Mouse (Mus musculus) liver, embryonic 11.5 days (tissue): ENCODE results near the gene Ckmt2. TPM values are rescaled to one million over a fixed set of nuclear protein-coding genes. Genes with fewer than 3 reads are reported as not detected.

ENCODE experiments used
- ATAC-seq: fragments of 200-750 bp; cut with Nextera tagmentation; replicated peaks from 2 replicates; pipeline ENCODE4 v1.8.0; 2017; ENCODE audit warnings: moderate number of reproducible peaks, mild to moderate bottlenecking, moderate TSS enrichment, moderate library complexity; ENCODE audit not compliant: low FRiP score
- DNase-seq: peaks from one replicate; pipeline ENCODE4 v3.0.0-alpha.2; 2017; ENCODE audit warnings: low spot score
- H3K27ac ChIP-seq: fragments of 300-500 bp; sonication (generic); 2 replicates; pipeline ENCODE4 v1.5.1; 2014; ENCODE audit warnings: mild to moderate bottlenecking, low read depth, low read length, control low read depth
- H3K27me3 ChIP-seq: fragments of 300-500 bp; sonication (generic); replicated peaks from 2 replicates; pipeline ENCODE4 v1.6.1; 2014; ENCODE audit warnings: low read length, mixed read lengths; ENCODE audit not compliant: control insufficient read depth, insufficient read depth
- H3K36me3 ChIP-seq: fragments of 300-500 bp; sonication (generic); 2 replicates; pipeline ENCODE4 v1.6.1; 2014; ENCODE audit warnings: mild to moderate bottlenecking, low read length, moderate library complexity, mixed read lengths; ENCODE audit not compliant: control insufficient read depth, insufficient read depth
- H3K4me1 ChIP-seq: fragments of 300-500 bp; sonication (generic); replicated peaks from 2 replicates; pipeline ENCODE4 v1.6.1; 2014; ENCODE audit warnings: low read length, mixed read lengths; ENCODE audit not compliant: control insufficient read depth, insufficient read depth
- H3K4me2 ChIP-seq: fragments of 300-500 bp; sonication (generic); 2 replicates; pipeline ENCODE4 v1.6.1; 2014; ENCODE audit warnings: mild to moderate bottlenecking, control low read depth, moderate library complexity
- H3K4me3 ChIP-seq: fragments of 300-500 bp; sonication (generic); 2 replicates; pipeline ENCODE4 v1.5.1; 2014; ENCODE audit warnings: low read depth, low read length, control low read depth
- H3K9ac ChIP-seq: fragments of 300-500 bp; sonication (generic); 2 replicates; pipeline ENCODE4 v1.6.1; 2014; ENCODE audit warnings: low read depth, low read length, control low read depth
- H3K9me3 ChIP-seq: fragments of 300-500 bp; sonication (generic); 2 replicates; pipeline ENCODE4 v1.6.1; 2016; ENCODE audit warnings: low read length, inconsistent platforms, mixed read lengths; ENCODE audit not compliant: control insufficient read depth
- WGBS: fragments of 180-500 bp; shearing (Covaris S2); extraction: QIAGEN DNeasy Blood & Tissue Kit; methylation state at CpG from one replicate; pipeline ENCODE4 v1.1.7; 2014; 5-methylcytosine and 5-hydroxymethylcytosine counted together
- polyA plus RNA-seq: library from polyadenylated mRNA; unstranded; fragments of >200 nt; fragmentation: Nextera tagmentation; extraction: Ambion mirVana; gene quantifications from 2 replicates; pipeline ENCODE4 v1.2.1, GENCODE M21; 2014

The Ckmt2 gene
- polyA plus RNA-seq, 1 experiment from 2014 or later, result not detected

GRCm38 (mm10) chr13:91908202-91908980 is 31.7 kb upstream of the Ckmt2 start:
- no peak overlapping the region for H3K4me2 ChIP-seq
- no peaks in the 10 kb centered on the region for H3K27me3 ChIP-seq
- DNase-seq (peak; percentile 38), ATAC-seq (peak; percentile 66; the same call in 1 of the 2 replicates)
- H3K27ac ChIP-seq, result no peak overlapping the region
- H3K9ac ChIP-seq, result no peak overlapping the region
- no peaks in the 10 kb centered on the region for H3K4me1 ChIP-seq
- WGBS, result 43% methylated on average over 10 of the region's 10 CpGs
- no peaks in the 10 kb centered on the region for H3K36me3 ChIP-seq
- H3K9me3 ChIP-seq, result no peaks in the 10 kb centered on the region
- no peak overlapping the region for H3K4me3 ChIP-seq

- Histone ChIP-seq H3K4me1 (no peaks in the 10 kb centered on the region), H3K27me3 (no peaks in the 10 kb centered on the region), H3K4me2 (no peak overlapping the region), H3K36me3 (no peaks in the 10 kb centered on the region), H3K27ac (no peak overlapping the region), H3K9ac (no peak overlapping the region), H3K9me3 (no peaks in the 10 kb centered on the region), H3K4me3 (no peak overlapping the region)
- 78% methylated on average over 3 of the region's 3 CpGs for WGBS
- no peak for ATAC-seq
- no peak for DNase-seq
Measured at GRCm38 (mm10) chr13:91906338-91906737, 29.7 kb upstream of the Ckmt2 start.

GRCm38 (mm10) chr13:91896476-91896875 is 19.8 kb upstream of the Ckmt2 start:
- H3K27ac ChIP-seq, result no peak overlapping the region
- no peak overlapping the region for H3K4me3 ChIP-seq
- H3K9ac ChIP-seq, result no peak overlapping the region
- no peaks in the 10 kb centered on the region for H3K9me3 ChIP-seq
- DNase-seq, result no peak
- ATAC-seq, result no peak
- no peaks in the 10 kb centered on the region for H3K36me3 ChIP-seq
- H3K4me2 ChIP-seq, result no peak overlapping the region
- 37% methylated on average over 1 of the region's 1 CpGs for WGBS
- no peaks in the 10 kb centered on the region for H3K4me1 ChIP-seq
- no peaks in the 10 kb centered on the region for H3K27me3 ChIP-seq

- no peak overlapping the region for H3K4me3 ChIP-seq
- no peaks in the 10 kb centered on the region for H3K9me3 ChIP-seq
- no peak overlapping the region for H3K27ac ChIP-seq
- 73% methylated on average over 6 of the region's 6 CpGs for WGBS
- no peak overlapping the region for H3K9ac ChIP-seq
- H3K36me3 ChIP-seq, result no peaks in the 10 kb centered on the region
- ATAC-seq (no peak), DNase-seq (no peak)
- no peak overlapping the region for H3K4me2 ChIP-seq
- H3K27me3 ChIP-seq, result no peaks in the 10 kb centered on the region
- H3K4me1 ChIP-seq, result no peaks in the 10 kb centered on the region
Measured at GRCm38 (mm10) chr13:91893132-91893531, 16.4 kb upstream of the Ckmt2 start.

GRCm38 (mm10) chr13:91890031-91890619 is 13.4 kb upstream of the Ckmt2 start:
- H3K27me3 ChIP-seq, result no peaks in the 10 kb centered on the region
- H3K4me1 ChIP-seq, result no peaks in the 10 kb centered on the region
- WGBS, result 84% methylated on average over 6 of the region's 6 CpGs
- no peaks in the 10 kb centered on the region for H3K36me3 ChIP-seq
- no peak for ATAC-seq
- H3K4me3 ChIP-seq, result no peak overlapping the region
- no peak overlapping the region for H3K4me2 ChIP-seq
- no peaks in the 10 kb centered on the region for H3K9me3 ChIP-seq
- DNase-seq, result no peak
- no peak overlapping the region for H3K9ac ChIP-seq
- no peak overlapping the region for H3K27ac ChIP-seq

GRCm38 (mm10) chr13:91884714-91885386 is 8.2 kb upstream of the Ckmt2 start:
- H3K4me3 ChIP-seq, result no peak overlapping the region
- ATAC-seq, result no peak
- 77% methylated on average over 5 of the region's 5 CpGs for WGBS

GRCm38 (mm10) chr13:91881837-91882480 is 5.3 kb upstream of the Ckmt2 start:
- DNase-seq, result no peak
- no peak for ATAC-seq
- H3K27ac ChIP-seq, result no peak overlapping the region

More at GRCm38 (mm10) chr13:91884714-91885386, 8.2 kb upstream of the Ckmt2 start:
- no peak for DNase-seq
- H3K4me2 ChIP-seq, result no peak overlapping the region
- H3K4me1 ChIP-seq, result no peaks in the 10 kb centered on the region
- H3K27ac ChIP-seq, result no peak overlapping the region
- no peaks in the 10 kb centered on the region for H3K36me3 ChIP-seq
- H3K9ac ChIP-seq, result no peak overlapping the region
- no peaks in the 10 kb centered on the region for H3K27me3 ChIP-seq
- H3K9me3 ChIP-seq, result no peaks in the 10 kb centered on the region

GRCm38 (mm10) chr13:91880256-91880655 is 3.6 kb upstream of the Ckmt2 start:
- DNase-seq (no peak), ATAC-seq (no peak)
- Histone ChIP-seq H3K4me3 (no peak overlapping the region), H3K27me3 (no peaks in the 10 kb centered on the region), H3K9ac (no peak overlapping the region), H3K9me3 (no peaks in the 10 kb centered on the region), H3K4me2 (no peak overlapping the region), H3K36me3 (no peaks in the 10 kb centered on the region), H3K27ac (no peak overlapping the region), H3K4me1 (no peaks in the 10 kb centered on the region)
- 91% methylated on average over 4 of the region's 4 CpGs for WGBS

More at GRCm38 (mm10) chr13:91881837-91882480, 5.3 kb upstream of the Ckmt2 start:
- Histone ChIP-seq H3K27me3 (no peaks in the 10 kb centered on the region), H3K9ac (no peak overlapping the region), H3K4me2 (no peak overlapping the region), H3K36me3 (no peaks in the 10 kb centered on the region), H3K4me1 (no peaks in the 10 kb centered on the region), H3K4me3 (no peak overlapping the region), H3K9me3 (no peaks in the 10 kb centered on the region)
- 58% methylated on average over 9 of the region's 9 CpGs for WGBS
